Comparison of ENCODE assay signal across 7 mouse cellular contexts in genomic region chr5:137613550-137613949, GRCm38 (mm10). TPM values are rescaled to one million over a fixed set of nuclear protein-coding genes. Genes with fewer than 3 reads are reported as not detected.
DNase-seq lines count a peak whose midpoint lies in the region; ATAC-seq and TF ChIP-seq lines count a peak whose summit lies in the region.

TSS of gene Pcolce (minus strand) at chr5:137613784.

- H3K9me3 ChIP-seq in E14TG2a.4 (ENCODE audit: low read length) = no peaks in the 10 kb centered on the region
- H3K9me3 ChIP-seq in hindbrain, embryonic 16.5 days (ENCODE audit: control insufficient read depth, low read length) = no peaks in the 10 kb centered on the region
- no peaks in the 10 kb centered on the region for H3K9me3 ChIP-seq in lung, postnatal 0 days (ENCODE audit: low read length)

- no peak within 1 kb of the TSS for H3K4me2 ChIP-seq in hindbrain, embryonic 16.5 days (ENCODE audit: low read length)
- H3K4me2 ChIP-seq in lung, postnatal 0 days (replicated peaks; ENCODE audit: low read depth, low read length) = no peak within 1 kb of the TSS

- no peak within 1 kb of the TSS for H3K27ac ChIP-seq in hindbrain, embryonic 16.5 days (ENCODE audit: low read depth, low read length)
- 0 out of 2 replicates have a peak within 1 kb of the TSS, but pooled peaks have one; percentile 43 for H3K27ac ChIP-seq in lung, postnatal 0 days (ENCODE audit: low read length)

- no peak within 1 kb of the TSS for H3K9ac ChIP-seq in hindbrain, embryonic 16.5 days (ENCODE audit: low read depth, low read length)
- no peak within 1 kb of the TSS for H3K9ac ChIP-seq in lung, postnatal 0 days (replicated peaks; ENCODE audit: low read depth)

- no peak for ATAC-seq in hindbrain, embryonic 16.5 days
- peak; percentile 50 for ATAC-seq in lung, postnatal 0 days
- ATAC-seq in erythroblast, adult 5-6 weeks (replicated peaks; ENCODE audit: low FRiP score, poor library complexity, severe bottlenecking) = no peak
- ATAC-seq in megakaryocyte-erythroid progenitor cell, adult 5-6 weeks (replicated peaks; ENCODE audit: low FRiP score, low TSS enrichment, poor library complexity, severe bottlenecking) = no peak

- DNase-seq in adipocyte (ENCODE audit: low spot score) = peak; percentile 54
- DNase-seq in gastrocnemius, adult 8-10 months (ENCODE audit: low spot score in 2 of 2) = no peak
- DNase-seq in lung, postnatal 0 days (ENCODE audit: low spot score) = peak; percentile 66

- peak within 1 kb of the TSS; percentile 80 for H3K4me3 ChIP-seq in E14TG2a.4 (replicated peaks; ENCODE audit: low read length)
- no peak within 1 kb of the TSS for H3K4me3 ChIP-seq in hindbrain, embryonic 16.5 days (ENCODE audit: low read length)
- H3K4me3 ChIP-seq in lung, postnatal 0 days (ENCODE audit: low read depth, low read length) = no peak within 1 kb of the TSS

- WGBS in hindbrain, embryonic 16.5 days = 59% methylated on average over 11 of the region's 11 CpGs
- 45% methylated on average over 11 of the region's 11 CpGs for WGBS in lung, postnatal 0 days

- no peak for TF ChIP-seq EP300 in lung, postnatal 0 days (IDR thresholded peaks at IDR 0.05)

- no peaks in the 10 kb centered on the region; the same call in 1 of the 2 replicates for H3K36me3 ChIP-seq in E14TG2a.4 (ENCODE audit: insufficient read depth, low read length)
- no peaks in the 10 kb centered on the region for H3K36me3 ChIP-seq in hindbrain, embryonic 16.5 days (ENCODE audit: control insufficient read depth, insufficient read depth, low read length)
- no peaks in the 10 kb centered on the region for H3K36me3 ChIP-seq in lung, postnatal 0 days (ENCODE audit: insufficient read depth, low read length)

- 0 out of 2 replicates have a peak, but pooled peaks cover 1% of the 10 kb centered on the region for H3K27me3 ChIP-seq in E14TG2a.4 (ENCODE audit: insufficient read depth, low read length)
- H3K27me3 ChIP-seq in hindbrain, embryonic 16.5 days (replicated peaks; ENCODE audit: control insufficient read depth, insufficient read depth, low read length) = no peaks in the 10 kb centered on the region
- H3K27me3 ChIP-seq in lung, postnatal 0 days (replicated peaks; ENCODE audit: insufficient read depth, low read length) = no peaks in the 10 kb centered on the region

- H3K4me1 ChIP-seq in E14TG2a.4 (replicated peaks; ENCODE audit: low read depth, low read length) = peaks cover 72% of the 10 kb centered on the region
- peaks cover under 1% of the 10 kb centered on the region; the same call in 1 of the 2 replicates for H3K4me1 ChIP-seq in hindbrain, embryonic 16.5 days (ENCODE audit: control insufficient read depth, insufficient read depth, low read depth, low read length)
- H3K4me1 ChIP-seq in lung, postnatal 0 days (ENCODE audit: insufficient read depth, low read depth, low read length) = peaks cover 24% of the 10 kb centered on the region; the same call in 1 of the 2 replicates

- no peak for TF ChIP-seq CTCF in E14TG2a.4 (conservative IDR thresholded peaks at IDR 0.05; ENCODE audit: low read length)
- TF ChIP-seq CTCF in lung, postnatal 0 days (IDR thresholded peaks at IDR 0.05) = no peak

RNA-seq across cellular contexts. Expression of gene Pcolce, which starts in this region (rescaled TPM):
- 10 to 100 TPM; 16.2 to 35.4 (median 22.9) TPM for total RNA-seq in gastrocnemius, adult 8-10 months (2022)
- polyA plus RNA-seq in hindbrain, embryonic 16.5 days (2015; fragmentation: Nextera tagmentation; extraction: Ambion mirVana) = 23.3 and 25.7 TPM in 2 replicates
- polyA plus RNA-seq in lung, postnatal 0 days (2015; fragmentation: Nextera tagmentation; extraction: Ambion mirVana) = 86.6 and 101 TPM in 2 replicates
- total RNA-seq in erythroblast, adult 5-6 weeks (2015; ENCODE audit: low replicate concordance) = not detected in 2 replicates
- not detected in 2 replicates for total RNA-seq in erythroblast, adult 5-6 weeks (2017; ENCODE audit: low replicate concordance)
- total RNA-seq in megakaryocyte-erythroid progenitor cell, adult 5-6 weeks (2014; fragmentation: Nextera tagmentation) = 3.5 TPM in 1 of 2 replicates, not detected in the other
- total RNA-seq in megakaryocyte-erythroid progenitor cell, adult 5-6 weeks (2017) = 0.34 TPM in 1 of 2 replicates, not detected in the other

Comparison
In these comparisons a context has a peak if more than half of its experiments do, and no peak if none do; other contexts are left out.
1. DNase-seq: peak in adipocyte (single experiment) and lung, postnatal 0 days (single experiment); none in gastrocnemius, adult 8-10 months (0 of 2).